In the genomic region with DNA sequence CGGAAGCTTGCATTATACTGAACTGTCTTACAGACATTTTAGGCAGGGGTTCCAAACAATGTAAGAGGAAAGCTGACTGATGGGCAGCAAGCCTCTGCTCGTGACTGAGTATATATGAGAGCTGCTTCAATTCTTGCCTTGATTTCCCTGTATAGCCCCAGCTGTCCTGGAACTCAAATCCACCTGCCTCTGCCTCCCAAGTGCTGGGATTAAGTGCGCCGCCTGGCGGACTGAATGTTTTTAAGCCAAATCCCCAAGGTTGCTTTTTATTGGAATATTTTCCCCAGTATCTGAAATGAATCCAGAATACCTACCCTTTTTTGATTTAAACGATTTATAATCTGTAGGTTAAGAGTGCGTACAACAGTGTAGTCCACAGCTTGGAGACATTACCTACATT, we compare ENCODE assay signal across 16 mouse cellular contexts. TPM values are rescaled to one million over a fixed set of nuclear protein-coding genes. Genes with fewer than 3 reads are reported as not detected.
DNase-seq lines count a peak whose midpoint lies in the region; ATAC-seq and TF ChIP-seq lines count a peak whose summit lies in the region.
"Had no signal": no experiment of that assay in that cellular context is flagged by ENCODE, and none has a peak within 500 bp of the region (broad histone marks: within the 10 kb centered on the region; RNA-seq: fewer than 3 reads in every experiment).

No protein-coding gene starts in this region.

- H3K4me2 ChIP-seq in midbrain, postnatal 0 days (ENCODE audit: low read depth, low read length, poor library complexity, severe bottlenecking), result no peak overlapping the region
- H3K4me2 ChIP-seq in stomach, postnatal 0 days (replicated peaks; ENCODE audit: low read depth), result no peak overlapping the region

- H3K27me3 ChIP-seq in kidney, adult 2 months (replicated peaks; ENCODE audit: control insufficient read depth, insufficient read depth, low read length), result no peaks in the 10 kb centered on the region
- H3K27me3 ChIP-seq in midbrain, postnatal 0 days (ENCODE audit: insufficient read depth, low read length), result no peaks in the 10 kb centered on the region
- no peaks in the 10 kb centered on the region for H3K27me3 ChIP-seq in midbrain, embryonic 10.5 days (ENCODE audit: low read depth, poor library complexity, severe bottlenecking)
- no peaks in the 10 kb centered on the region for H3K27me3 ChIP-seq in stomach, postnatal 0 days (ENCODE audit: control insufficient read depth, insufficient read depth, low read length)

- no peak overlapping the region for H3K27ac ChIP-seq in kidney, adult 2 months (ENCODE audit: insufficient read depth, low read depth, low read length)
- H3K27ac ChIP-seq in midbrain, postnatal 0 days (ENCODE audit: low read depth, low read length), result no peak overlapping the region
- H3K27ac ChIP-seq in midbrain, embryonic 10.5 days (replicated peaks), result no peak overlapping the region
- H3K27ac ChIP-seq in stomach, postnatal 0 days (replicated peaks), result no peak overlapping the region

- ATAC-seq in midbrain, postnatal 0 days (ENCODE audit: low FRiP score), result no peak
- no peak for ATAC-seq in stomach, postnatal 0 days (ENCODE audit: low FRiP score, low TSS enrichment)
- ATAC-seq: CD4-positive, CD25-positive, alpha-beta regulatory T cell, adult 4 months; forebrain, embryonic 16.5 days had no signal

- H3K9ac ChIP-seq in midbrain, postnatal 0 days (replicated peaks; ENCODE audit: low read length, poor library complexity, severe bottlenecking), result no peak overlapping the region
- H3K9ac ChIP-seq in stomach, postnatal 0 days (ENCODE audit: low read length), result no peak overlapping the region

- peaks cover 10% of the 10 kb centered on the region for H3K4me1 ChIP-seq in kidney, adult 2 months (ENCODE audit: control insufficient read depth, insufficient read depth, low read length)
- H3K4me1 ChIP-seq in midbrain, postnatal 0 days (ENCODE audit: insufficient read depth, low read length), result peaks cover 1% of the 10 kb centered on the region; the same call in 1 of the 2 replicates
- peaks cover 33% of the 10 kb centered on the region for H3K4me1 ChIP-seq in midbrain, embryonic 10.5 days
- 0 out of 2 replicates have a peak, but pooled peaks cover under 1% of the 10 kb centered on the region for H3K4me1 ChIP-seq in stomach, postnatal 0 days (replicated peaks; ENCODE audit: control insufficient read depth, insufficient read depth)

- 82% methylated on average over 7 of the region's 7 CpGs for WGBS in kidney, adult 2 months
- 61% methylated on average over 7 of the region's 7 CpGs for WGBS in midbrain, postnatal 0 days
- WGBS in midbrain, embryonic 10.5 days, result 85% methylated on average over 7 of the region's 7 CpGs
- WGBS in stomach, postnatal 0 days, result 71% methylated on average over 7 of the region's 7 CpGs

- H3K36me3 ChIP-seq in kidney, adult 2 months (ENCODE audit: control insufficient read depth, insufficient read depth, low read length), result peaks cover 5% of the 10 kb centered on the region
- peaks cover 13% of the 10 kb centered on the region for H3K36me3 ChIP-seq in midbrain, postnatal 0 days (ENCODE audit: insufficient read depth, low read length)
- peaks cover 95% of the 10 kb centered on the region for H3K36me3 ChIP-seq in midbrain, embryonic 10.5 days
- peaks cover 15% of the 10 kb centered on the region for H3K36me3 ChIP-seq in stomach, postnatal 0 days (ENCODE audit: control insufficient read depth, insufficient read depth, low read length)

- TF ChIP-seq CTCF in kidney, adult 2 months (conservative IDR thresholded peaks at IDR 0.05; ENCODE audit: insufficient read depth, insufficient read length, low read depth, low read length), result no peak
- peak; percentile 50 for TF ChIP-seq CTCF in midbrain, postnatal 0 days (IDR thresholded peaks at IDR 0.05)
- TF ChIP-seq CTCF in stomach, postnatal 0 days (IDR thresholded peaks at IDR 0.05; ENCODE audit: low read depth), result peak; percentile 45

- no peak overlapping the region for H3K4me3 ChIP-seq in kidney, adult 2 months (ENCODE audit: insufficient read depth, low read depth, low read length)
- H3K4me3 ChIP-seq in midbrain, postnatal 0 days (ENCODE audit: low read depth, low read length), result no peak overlapping the region
- H3K4me3 ChIP-seq in midbrain, embryonic 10.5 days, result no peak overlapping the region
- no peak overlapping the region for H3K4me3 ChIP-seq in stomach, postnatal 0 days (ENCODE audit: low read depth, low read length)

- no peaks in the 10 kb centered on the region for H3K9me3 ChIP-seq in midbrain, postnatal 0 days (ENCODE audit: low read length)
- no peaks in the 10 kb centered on the region for H3K9me3 ChIP-seq in midbrain, embryonic 10.5 days (replicated peaks)
- no peaks in the 10 kb centered on the region for H3K9me3 ChIP-seq in stomach, postnatal 0 days (ENCODE audit: control insufficient read depth, low read length)

- TF ChIP-seq EP300 in stomach, postnatal 0 days (optimal IDR thresholded peaks at IDR 0.05), result no peak

- peak; percentile 50 for DNase-seq in gastrocnemius, postnatal 10 days
- no peak for DNase-seq in gastrocnemius, adult 8-10 months (ENCODE audit: low spot score in 2 of 2)
- peak; percentile 36 to 46 for DNase-seq in kidney, postnatal 4 days
- no peak for DNase-seq in kidney, adult 2 months
- DNase-seq in midbrain, postnatal 0 days (ENCODE audit: low spot score), result no peak
- DNase-seq in midbrain, embryonic 10.5 days (ENCODE audit: low spot score), result no peak
- DNase-seq in stomach, postnatal 0 days (ENCODE audit: low spot score), result no peak
- DNase-seq in urinary bladder, postnatal 4 days (ENCODE audit: low spot score in 2 of 2), result no peak
- DNase-seq: adrenal gland, adult 2 months; heart, adult 18-20 months; lung, postnatal 14 days; midbrain, embryonic 14.5 days; right cerebral cortex, postnatal 25 days; thymus, adult 18-20 months had no signal

- TF ChIP-seq POLR2A in kidney, adult 2 months (IDR thresholded peaks at IDR 0.05; ENCODE audit: low read depth, low read length), result no peak

RNA-seq across cellular contexts. Expression of gene Nedd4, which starts 7.2 kb away (rescaled TPM):
- total RNA-seq in gastrocnemius, postnatal 10 days (2021), result 100 to 1,000 TPM; 563 to 619 TPM
- 100 to 1,000 TPM; 286 to 317 (median 309) TPM for total RNA-seq in gastrocnemius, adult 8-10 months (2022)
- polyA plus RNA-seq in kidney, adult 2 months (2012; rRNA removed), result 104 and 118 TPM in 2 replicates
- total RNA-seq in midbrain, postnatal 0 days (2014; rRNA removed), result 432 and 533 TPM in 2 replicates
- polyA plus RNA-seq in midbrain, postnatal 0 days (2015; fragmentation: Nextera tagmentation; extraction: Ambion mirVana), result 276 and 321 TPM in 2 replicates
- polyA plus RNA-seq in midbrain, embryonic 10.5 days (2016; fragmentation: Nextera tagmentation; extraction: Ambion mirVana), result 605 and 682 TPM in 2 replicates
- polyA plus RNA-seq in stomach, postnatal 0 days (2015; fragmentation: Nextera tagmentation; extraction: Ambion mirVana), result 175 and 195 TPM in 2 replicates

Comparison
In these comparisons a context has a peak if more than half of its experiments do, and no peak if none do; other contexts are left out.
1. DNase-seq: peak in gastrocnemius, postnatal 10 days (single experiment) and kidney, postnatal 4 days (2 of 2); none in gastrocnemius, adult 8-10 months (0 of 2), kidney, adult 2 months (single experiment), midbrain, postnatal 0 days (single experiment), midbrain, embryonic 10.5 days (single experiment), stomach, postnatal 0 days (single experiment) and urinary bladder, postnatal 4 days (0 of 2).